Mouse (Mus musculus): ENCODE measurements around the gene A530084C06Rik.

- TF ChIP-seq CTCF (IDR thresholded peaks at IDR 0.05; ENCODE audit: borderline replicate concordance, insufficient read depth, low read length) (no peak), POLR2A (IDR thresholded peaks at IDR 0.05; ENCODE audit: low read depth, low read length) (no peak)
Measured at GRCm38 (mm10) chr13:31567099-31567498, 8.0 kb upstream of the A530084C06Rik start.
